Mouse (Mus musculus) CD8-positive naive resting alpha-beta T cell, adult 57 days (primary cell): ENCODE data around the gene Gm17617. TPM values are rescaled to one million over a fixed set of nuclear protein-coding genes. Genes with fewer than 3 reads are reported as not detected.

ENCODE experiments used
- total RNA-seq: library from RNA; stranded (reverse); gene quantifications from one replicate; pipeline ENCODE4 v1.2.4, GENCODE M21; 2023

Gene Gm17617
- total RNA-seq = not detected

DNA sequence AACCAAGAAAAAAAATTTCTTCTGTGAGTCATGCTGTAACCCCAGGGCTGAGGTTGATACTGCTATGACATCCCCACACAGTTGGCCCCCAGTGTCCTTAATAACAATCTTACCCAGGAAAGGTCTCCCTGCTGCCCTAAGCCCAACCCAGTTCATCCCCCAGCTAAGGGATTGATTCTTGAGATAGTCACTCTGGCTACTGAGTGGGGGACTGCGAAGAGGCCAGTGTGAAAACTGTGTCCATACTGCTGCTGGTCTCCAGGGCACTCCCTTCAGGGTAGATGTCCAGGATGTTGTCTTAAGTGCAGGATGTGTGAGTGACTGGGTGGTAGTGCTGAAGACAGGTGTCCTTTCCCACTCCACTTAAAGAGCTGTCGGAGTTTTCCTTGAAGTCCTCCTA, at the start of gene Gm17617:
TSS of gene Gm17617 (minus strand) at position 101 of the 400 bp plus-strand sequence.

DNA sequence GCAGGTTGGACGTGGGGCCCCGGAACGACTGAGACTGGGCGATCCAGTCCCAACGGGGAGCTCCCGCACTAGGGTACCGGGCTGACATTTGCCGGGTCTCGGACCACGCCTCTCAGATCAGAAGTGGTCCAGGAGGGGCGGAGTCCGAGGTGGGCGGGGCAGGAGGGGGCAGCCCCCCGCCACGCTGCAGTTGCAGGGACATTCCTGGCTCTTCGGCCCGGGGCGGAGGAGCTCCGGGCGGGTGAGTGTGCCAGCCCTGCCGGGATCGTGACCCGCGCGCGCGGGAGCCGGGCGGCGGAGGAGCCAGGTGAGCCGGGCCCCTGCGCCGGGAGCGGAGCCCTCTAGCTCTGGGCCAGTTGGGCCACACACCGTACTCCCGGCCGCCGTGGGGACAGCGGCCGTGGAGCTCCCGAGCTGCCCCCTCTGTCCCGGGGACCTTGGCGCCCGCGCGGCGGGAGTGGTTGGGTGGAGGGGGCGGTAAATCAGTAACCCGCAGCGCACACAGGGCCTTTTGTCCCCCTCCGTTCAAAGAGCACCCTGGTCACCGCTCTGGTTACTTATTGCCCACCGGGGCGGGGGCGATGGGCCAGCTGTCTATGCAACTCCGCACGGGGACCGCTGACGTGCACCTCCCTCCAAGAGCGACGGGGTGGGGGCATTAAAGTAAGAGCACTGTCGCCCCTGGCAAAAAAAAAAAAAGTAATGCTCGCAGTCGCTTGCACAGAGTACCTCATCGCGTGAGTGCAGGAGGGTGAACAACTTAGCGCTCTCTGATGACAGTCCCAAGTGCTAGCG, 19.5 kb upstream of the Gm17617 start, which contains the start of gene Fgfr4:
TSS of gene Fgfr4 (plus strand) at position 20 of the 795 bp plus-strand sequence.

DNA sequence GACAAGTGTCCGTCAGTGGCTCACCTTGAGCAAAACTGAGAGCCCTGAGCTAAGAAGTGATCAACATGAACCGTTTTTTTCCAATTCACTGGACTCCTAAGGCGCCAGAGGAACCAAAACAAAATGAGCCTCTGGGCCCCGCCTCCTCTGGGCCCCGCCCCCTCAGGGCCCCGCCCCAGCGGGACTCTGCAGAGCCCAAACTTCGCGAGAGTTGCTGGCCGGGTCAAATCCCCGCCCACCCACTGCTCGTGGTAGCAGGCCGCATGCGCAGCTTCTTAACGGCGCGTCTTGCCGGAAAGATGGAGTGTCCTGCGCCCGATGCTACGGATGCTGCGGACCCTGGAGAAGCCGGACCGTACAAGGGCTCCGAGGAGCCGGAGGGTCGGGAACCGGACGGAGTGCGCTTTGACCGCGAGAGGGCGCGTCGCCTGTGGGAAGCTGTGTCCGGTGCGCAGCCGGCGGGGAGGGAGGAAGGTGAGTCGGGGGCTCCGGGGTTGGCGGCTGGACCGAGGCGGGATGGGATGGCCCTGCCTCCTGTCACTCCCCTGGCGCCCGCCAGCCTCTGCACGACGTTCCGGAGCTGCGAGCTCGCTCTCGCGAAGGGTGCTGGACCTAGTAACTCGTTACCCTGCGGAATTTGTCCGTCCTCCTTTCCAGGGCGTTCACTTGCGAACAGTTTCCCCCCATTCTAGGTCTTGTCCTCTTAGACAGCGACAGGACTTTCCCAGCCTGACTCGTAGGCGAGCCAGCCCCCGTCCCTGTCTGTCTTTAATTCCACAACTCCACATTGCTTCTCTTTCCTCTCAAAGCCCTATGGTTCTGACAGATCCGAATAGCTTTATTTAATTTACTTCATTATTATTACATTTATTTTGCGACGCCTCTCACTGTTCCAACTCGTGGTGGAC, 28.0 kb downstream of the Gm17617 start, which contains the start of gene Zfp346:
TSS of gene Zfp346 (plus strand) at position 267 of the 908 bp plus-strand sequence.

DNA sequence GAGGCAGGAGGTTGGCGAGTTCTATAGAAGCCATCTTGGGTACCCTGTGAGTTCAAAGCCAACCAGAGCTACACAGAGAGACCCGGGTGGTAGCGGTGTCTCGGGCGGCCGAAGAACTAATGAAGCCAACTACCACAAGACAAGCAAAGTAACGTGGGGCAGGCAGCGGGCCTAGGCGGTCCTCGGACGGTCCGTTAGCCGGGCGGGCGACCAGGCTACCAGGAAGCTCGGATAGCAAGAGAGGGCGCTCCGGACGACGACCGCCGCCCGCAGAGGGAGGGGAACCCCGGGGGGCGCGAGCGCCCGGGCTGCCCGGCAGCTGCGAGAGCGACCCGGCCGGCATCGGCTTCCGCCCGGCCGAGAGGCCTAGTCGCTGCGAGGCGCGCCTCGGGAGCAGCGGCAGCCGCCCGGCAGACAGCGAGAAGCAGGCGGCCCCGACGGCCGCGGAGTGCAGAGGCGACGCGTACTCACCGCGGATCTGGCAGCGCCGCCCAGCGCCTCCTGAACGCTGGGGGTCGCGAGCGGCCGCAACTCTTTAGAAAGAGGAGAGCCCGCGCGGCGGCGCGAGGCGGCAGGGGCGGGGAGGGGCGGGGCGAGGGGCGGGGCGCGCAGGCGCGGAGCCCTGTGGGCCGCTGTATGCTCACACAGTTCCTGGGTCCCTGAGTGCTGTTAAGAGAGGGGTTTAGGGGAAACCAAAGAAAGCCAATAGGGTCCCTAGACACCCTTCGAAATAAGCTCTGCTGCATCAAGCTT, 33.4 kb downstream of the Gm17617 start, which contains the start of gene Uimc1:
TSS of gene Uimc1 (minus strand) at position 575 of the 753 bp plus-strand sequence.

Other genes with a start within 250 kb of the Gm17617 start
- gene Unc5a, start 184.1 kb downstream of the Gm17617 start, total RNA-seq = 1.3 TPM
- gene Hk3, start 112.2 kb downstream of the Gm17617 start, total RNA-seq = 2.6 TPM
- gene Uimc1, start 33.2 kb downstream of the Gm17617 start, total RNA-seq = 59.7 TPM
- 33.9 TPM for gene Zfp346, start 28.2 kb downstream of the Gm17617 start, total RNA-seq
- gene Fgfr4, start 19.1 kb upstream of the Gm17617 start, total RNA-seq = not detected
- 173 TPM for gene Nsd1, start 76.2 kb upstream of the Gm17617 start, total RNA-seq
- 131 TPM for gene Prelid1, start 187.0 kb upstream of the Gm17617 start, total RNA-seq
- 51.4 TPM for gene Rab24, start 188.4 kb upstream of the Gm17617 start, total RNA-seq
- gene Mxd3, start 196.3 kb upstream of the Gm17617 start, total RNA-seq = 0.40 TPM
- 105 TPM for gene Lman2, start 229.2 kb upstream of the Gm17617 start, total RNA-seq
- 73.8 TPM for gene Rgs14, start 236.2 kb upstream of the Gm17617 start, total RNA-seq